In genomic region chr8:123514781-123515539, GRCm38 (mm10) we compare ENCODE assay signal across 7 mouse cellular contexts. TPM values are rescaled to one million over a fixed set of nuclear protein-coding genes. Genes with fewer than 3 reads are reported as not detected.
A peak's percentile ranks its signal among the peaks of the same experiment; 100 is the strongest.
DNase-seq lines count a peak whose midpoint lies in the region; ATAC-seq and TF ChIP-seq lines count a peak whose summit lies in the region.

TSS of gene Dbndd1 (minus strand) at chr8:123515463.

- H3K27ac ChIP-seq in embryonic fibroblast, embryonic 13.5 days (ENCODE audit: insufficient read depth, low read length) = no peak within 1 kb of the TSS
- peak within 1 kb of the TSS; percentile 92 for H3K27ac ChIP-seq in hindbrain, embryonic 11.5 days (ENCODE audit: low read depth, low read length)

- WGBS in hindbrain, embryonic 11.5 days = under 1% methylated on average over 41 of the region's 63 CpGs

- H3K4me2 ChIP-seq in hindbrain, embryonic 11.5 days (replicated peaks; ENCODE audit: low read depth, low read length) = peak within 1 kb of the TSS; percentile 86

- no peak for TF ChIP-seq POLR2A in embryonic fibroblast, embryonic 13.5 days (IDR thresholded peaks at IDR 0.05; ENCODE audit: low read depth, low read length)

- no peak for TF ChIP-seq CTCF in G1E (IDR thresholded peaks at IDR 0.05; ENCODE audit: low read depth, low read length)
- TF ChIP-seq CTCF in embryonic fibroblast, embryonic 13.5 days (IDR thresholded peaks at IDR 0.05; ENCODE audit: borderline replicate concordance, insufficient read depth, low read length) = 0 out of 2 replicates have a peak, but pooled peaks have one; percentile 5

- peak within 1 kb of the TSS; percentile 87 for H3K9ac ChIP-seq in hindbrain, embryonic 11.5 days (ENCODE audit: low read depth, low read length)

- H3K27me3 ChIP-seq in G1E (ENCODE audit: insufficient read depth, low read length) = peaks cover 52% of the 10 kb centered on the region
- H3K27me3 ChIP-seq in hindbrain, embryonic 11.5 days (ENCODE audit: control insufficient read depth, insufficient read depth, low read length) = peaks cover 4% of the 10 kb centered on the region; the same call in 1 of the 2 replicates

- peaks cover 11% of the 10 kb centered on the region for H3K36me3 ChIP-seq in G1E (replicated peaks)
- no peaks in the 10 kb centered on the region for H3K36me3 ChIP-seq in hindbrain, embryonic 11.5 days (ENCODE audit: control insufficient read depth, insufficient read depth, low read length)

- peak within 1 kb of the TSS; percentile 70 for H3K4me3 ChIP-seq in G1E (ENCODE audit: low read depth, low read length)
- H3K4me3 ChIP-seq in embryonic fibroblast, embryonic 13.5 days (ENCODE audit: insufficient read depth, low read length) = peak within 1 kb of the TSS; percentile 57
- peak within 1 kb of the TSS; percentile 78 for H3K4me3 ChIP-seq in hindbrain, embryonic 11.5 days (ENCODE audit: low read depth, low read length)

- DNase-seq in G1E (ENCODE audit: low spot score) = peak; percentile 62
- peak; percentile 50 for DNase-seq in adrenal gland, postnatal 14 days
- DNase-seq in hindbrain, embryonic 11.5 days (ENCODE audit: low spot score) = peak; percentile 84
- DNase-seq in left cerebral cortex, adult 8-10 months (ENCODE audit: low spot score in 2 of 2) = peak; percentile 30 to 62
- peak; percentile 74 for DNase-seq in mesoderm, embryonic 11.5 days (ENCODE audit: low read depth, low spot score)
- peak; percentile 16 to 34 for DNase-seq in spleen, postnatal 36 days (ENCODE audit: low spot score in 2 of 2)

- no peak for ATAC-seq in G1E (ENCODE audit: extremely low read depth, insufficient number of reproducible peaks, low FRiP score, poor library complexity, severe bottlenecking)
- ATAC-seq in hindbrain, embryonic 11.5 days (ENCODE audit: low FRiP score) = peak; percentile 78

- peaks cover 31% of the 10 kb centered on the region for H3K4me1 ChIP-seq in G1E (ENCODE audit: insufficient read depth, low read depth, low read length)
- H3K4me1 ChIP-seq in embryonic fibroblast, embryonic 13.5 days (ENCODE audit: control insufficient read depth, insufficient read depth, low read length) = no peaks in the 10 kb centered on the region
- peaks cover 8% of the 10 kb centered on the region; the same call in 1 of the 2 replicates for H3K4me1 ChIP-seq in hindbrain, embryonic 11.5 days (replicated peaks; ENCODE audit: control insufficient read depth, insufficient read depth, low read length)

- H3K9me3 ChIP-seq in G1E (replicated peaks) = no peaks in the 10 kb centered on the region
- H3K9me3 ChIP-seq in hindbrain, embryonic 11.5 days (ENCODE audit: control insufficient read depth, low read length) = no peaks in the 10 kb centered on the region

RNA-seq across cellular contexts. Expression of gene Dbndd1, which starts in this region (rescaled TPM):
- not detected in 2 replicates for total RNA-seq in G1E (2014; fragmentation: Nextera tagmentation)
- total RNA-seq in G1E (2017) = 0.16 TPM in 1 of 2 replicates, not detected in the other
- polyA plus RNA-seq in G1E (2012) = 0.04 TPM in 1 of 2 replicates, not detected in the other
- 0.26 and 0.75 TPM in 2 replicates for total RNA-seq in adrenal gland, postnatal 14 days (2021)
- polyA plus RNA-seq in embryonic fibroblast, embryonic 13.5 days (2011; ENCODE audit: insufficient read length, low read depth, missing spikeins) = 0.45 TPM in 1 of 2 replicates, not detected in the other
- 40.7 and 42.1 TPM in 2 replicates for polyA plus RNA-seq in hindbrain, embryonic 11.5 days (2014; fragmentation: Nextera tagmentation; extraction: Ambion mirVana)
- 10 to 100 TPM; 16.0 to 20.3 (median 17.6) TPM for total RNA-seq in left cerebral cortex, adult 8-10 months (2022)

Comparison
In these comparisons a context has a peak if more than half of its experiments do, and no peak if none do; other contexts are left out.
1. RNA of gene Dbndd1 (polyA plus RNA-seq): 40.7 to 42.1 TPM in hindbrain, embryonic 11.5 days; 0.45 TPM in embryonic fibroblast, embryonic 13.5 days and 0.04 TPM in G1E; every median in the first group is over 10 times any median in the second.
2. Peak in DNase-seq and H3K4me3 ChIP-seq in G1E; RNA of the gene not detected or under 1 TPM.
3. Peak in DNase-seq in adrenal gland, postnatal 14 days; RNA of the gene not detected or under 1 TPM.
4. DNase-seq: peak in every context shown above with its lines; median percentile 84 in hindbrain, embryonic 11.5 days; 74 in mesoderm, embryonic 11.5 days; 62 in G1E; 50 in adrenal gland, postnatal 14 days; 46 in left cerebral cortex, adult 8-10 months; 25 in spleen, postnatal 36 days.
5. Peak in every context shown above with its lines, with median percentiles within 50 percentile points of each other: H3K4me3 ChIP-seq.